Mouse (Mus musculus): Measurements from ENCODE around the gene Nipal4. TPM values are rescaled to one million over a fixed set of nuclear protein-coding genes. Genes with fewer than 3 reads are reported as not detected.

The Nipal4 gene
- total RNA-seq (2014; fragmentation: Nextera tagmentation) (not detected in 2 replicates), total RNA-seq (2017) (not detected in 2 replicates), polyA plus RNA-seq (2012) (not detected in 2 replicates)

DNA sequence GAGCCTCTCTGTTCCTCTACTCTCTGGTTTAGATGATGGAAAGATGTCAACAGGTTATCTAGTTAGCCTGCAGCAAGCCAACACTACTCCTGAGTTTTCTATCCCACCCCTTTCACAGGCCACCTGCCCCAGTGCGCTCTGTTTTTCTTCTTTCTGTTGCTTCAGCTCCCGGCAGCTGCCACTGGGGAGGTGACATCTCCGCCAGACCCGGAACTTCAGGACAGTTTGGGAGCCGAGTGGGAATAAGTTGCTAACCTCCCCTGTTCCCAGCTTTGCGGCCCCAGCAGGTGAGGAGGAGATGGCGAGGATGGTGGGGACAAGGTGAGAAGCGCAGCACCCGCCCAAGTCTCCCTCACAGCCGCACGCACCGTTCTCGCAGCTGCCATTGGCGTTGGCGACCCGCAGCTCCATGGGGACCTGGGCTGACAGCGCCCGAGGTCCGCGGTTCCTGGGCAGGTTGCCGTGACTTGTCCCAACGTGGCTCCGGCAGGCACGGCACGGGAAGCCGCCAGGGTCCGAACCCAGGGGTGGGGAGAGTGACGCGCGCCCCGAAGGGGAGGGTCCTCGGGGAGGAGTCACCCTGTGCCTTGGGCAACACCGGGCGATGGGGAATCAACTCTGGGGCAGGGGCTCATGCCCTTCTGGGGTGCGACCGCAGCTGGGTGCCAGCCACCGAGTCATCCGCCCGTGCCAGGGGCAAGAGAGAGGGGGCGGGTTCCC, at the start of gene Nipal4:
Gene Nipal4 (minus strand): TSS at position 643 of the 720 bp plus-strand sequence.
- no peaks in the 10 kb centered on the region for H3K9me3 ChIP-seq (replicated peaks)
- DNase-seq (ENCODE audit: low spot score) (no peak), ATAC-seq (ENCODE audit: extremely low read depth, insufficient number of reproducible peaks, low FRiP score, poor library complexity, severe bottlenecking) (no peak)
- H3K27me3 ChIP-seq (ENCODE audit: insufficient read depth, low read length) = peaks cover 2% of the 10 kb centered on the region; the same call in 1 of the 2 replicates
- H3K4me3 ChIP-seq (ENCODE audit: low read depth, low read length) = no peak within 1 kb of the TSS
- no peaks in the 10 kb centered on the region for H3K4me1 ChIP-seq (ENCODE audit: insufficient read depth, low read depth, low read length)
- TF ChIP-seq GATA2 (IDR thresholded peaks at IDR 0.05; ENCODE audit: borderline replicate concordance, low read depth, low read length) = no peak
- no peak for TF ChIP-seq GATA1 (IDR thresholded peaks at IDR 0.05; ENCODE audit: borderline replicate concordance, low read length)
- TF ChIP-seq CTCF (IDR thresholded peaks at IDR 0.05; ENCODE audit: low read depth, low read length) = no peak
- no peak for TF ChIP-seq POLR2AphosphoS5 (IDR thresholded peaks at IDR 0.05; ENCODE audit: insufficient replicate concordance, low read depth, low read length)
- no peak for TF ChIP-seq TAL1 (conservative IDR thresholded peaks at IDR 0.05; ENCODE audit: low read depth, low read length)
- H3K36me3 ChIP-seq (replicated peaks) = no peaks in the 10 kb centered on the region

GRCm38 (mm10) chr11:46215354-46215753, 49.0 kb upstream of the Nipal4 start:
- ATAC-seq (ENCODE audit: extremely low read depth, insufficient number of reproducible peaks, low FRiP score, poor library complexity, severe bottlenecking) (no peak), DNase-seq (ENCODE audit: low spot score) (peak; percentile 35)
- Histone ChIP-seq H3K9me3 (replicated peaks) (no peaks in the 10 kb centered on the region), H3K27me3 (ENCODE audit: insufficient read depth, low read length) (peaks cover 6% of the 10 kb centered on the region; the same call in 1 of the 2 replicates), H3K4me1 (ENCODE audit: insufficient read depth, low read depth, low read length) (no peaks in the 10 kb centered on the region), H3K36me3 (replicated peaks) (no peaks in the 10 kb centered on the region), H3K4me3 (ENCODE audit: low read depth, low read length) (no peak overlapping the region)
- TF ChIP-seq CTCF (IDR thresholded peaks at IDR 0.05; ENCODE audit: low read depth, low read length) (peak; percentile 90), TAL1 (conservative IDR thresholded peaks at IDR 0.05; ENCODE audit: low read depth, low read length) (no peak)

DNA sequence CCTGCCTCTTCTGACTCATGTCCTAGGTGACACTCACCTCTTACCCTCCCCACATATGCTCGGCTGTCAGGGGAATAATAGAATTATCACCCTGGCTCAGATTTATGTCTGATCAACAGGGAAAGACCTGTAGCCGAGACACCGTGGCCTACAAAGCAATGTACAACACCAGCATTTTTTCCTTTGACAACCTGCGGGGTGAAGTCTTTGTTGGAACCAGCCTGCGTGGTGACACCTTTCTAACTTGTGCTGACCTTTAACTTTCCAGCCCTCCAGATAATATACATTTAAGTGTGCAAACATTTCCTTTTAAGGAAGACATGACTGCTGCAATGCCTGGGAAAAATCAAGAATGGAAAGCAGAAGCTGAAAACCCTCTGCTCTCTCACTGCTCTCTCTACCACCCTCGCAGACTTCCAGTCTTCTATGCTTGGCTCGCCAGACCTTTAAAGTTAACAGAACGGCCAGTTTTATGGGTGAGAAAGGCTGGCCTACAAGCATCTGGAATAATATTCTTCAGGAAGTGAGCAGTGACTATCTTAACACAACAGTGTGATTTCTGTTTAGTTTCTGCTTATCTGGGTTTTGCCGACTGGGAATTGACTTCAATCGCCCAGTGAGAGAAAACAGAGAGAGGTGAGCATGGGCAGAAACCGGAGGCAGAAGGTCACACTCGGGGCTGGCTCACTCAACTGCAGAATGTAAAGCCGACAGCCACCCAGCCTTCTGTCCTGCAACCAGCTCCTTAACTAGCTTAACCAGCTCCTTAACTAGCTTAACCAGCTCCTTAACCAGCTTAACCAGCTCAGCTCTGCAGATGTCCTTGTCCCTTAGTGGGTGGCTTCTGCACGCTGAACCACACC, 48.3 kb upstream of the Nipal4 start:
- peaks cover 9% of the 10 kb centered on the region for H3K27me3 ChIP-seq (ENCODE audit: insufficient read depth, low read length)
- H3K9me3 ChIP-seq (replicated peaks) = no peaks in the 10 kb centered on the region
- H3K4me1 ChIP-seq (ENCODE audit: insufficient read depth, low read depth, low read length) = no peaks in the 10 kb centered on the region
- H3K36me3 ChIP-seq (replicated peaks) = no peaks in the 10 kb centered on the region
- no peak overlapping the region for H3K4me3 ChIP-seq (ENCODE audit: low read depth, low read length)
- ATAC-seq (ENCODE audit: extremely low read depth, insufficient number of reproducible peaks, low FRiP score, poor library complexity, severe bottlenecking) = no peak
- no peak for DNase-seq (ENCODE audit: low spot score)
- TF ChIP-seq GATA2 (IDR thresholded peaks at IDR 0.05; ENCODE audit: borderline replicate concordance, low read depth, low read length) (no peak), GATA1 (IDR thresholded peaks at IDR 0.05; ENCODE audit: borderline replicate concordance, low read length) (no peak), TAL1 (conservative IDR thresholded peaks at IDR 0.05; ENCODE audit: low read depth, low read length) (no peak), POLR2AphosphoS5 (IDR thresholded peaks at IDR 0.05; ENCODE audit: insufficient replicate concordance, low read depth, low read length) (no peak), CTCF (IDR thresholded peaks at IDR 0.05; ENCODE audit: low read depth, low read length) (no peak)

- DNase-seq (ENCODE audit: low spot score) (no peak), ATAC-seq (ENCODE audit: extremely low read depth, insufficient number of reproducible peaks, low FRiP score, poor library complexity, severe bottlenecking) (no peak)
- Histone ChIP-seq H3K36me3 (replicated peaks) (no peaks in the 10 kb centered on the region), H3K9me3 (replicated peaks) (no peaks in the 10 kb centered on the region), H3K27me3 (ENCODE audit: insufficient read depth, low read length) (peaks cover 9% of the 10 kb centered on the region), H3K4me1 (ENCODE audit: insufficient read depth, low read depth, low read length) (no peaks in the 10 kb centered on the region), H3K4me3 (ENCODE audit: low read depth, low read length) (no peak overlapping the region)
- TF ChIP-seq GATA2 (IDR thresholded peaks at IDR 0.05; ENCODE audit: borderline replicate concordance, low read depth, low read length) (no peak), TAL1 (conservative IDR thresholded peaks at IDR 0.05; ENCODE audit: low read depth, low read length) (no peak), CTCF (IDR thresholded peaks at IDR 0.05; ENCODE audit: low read depth, low read length) (no peak), GATA1 (IDR thresholded peaks at IDR 0.05; ENCODE audit: borderline replicate concordance, low read length) (no peak), POLR2AphosphoS5 (IDR thresholded peaks at IDR 0.05; ENCODE audit: insufficient replicate concordance, low read depth, low read length) (no peak)
Observed at GRCm38 (mm10) chr11:46213844-46214243, 47.5 kb upstream of the Nipal4 start.

GRCm38 (mm10) chr11:46211858-46212257, 45.5 kb upstream of the Nipal4 start:
- H3K36me3 ChIP-seq (replicated peaks) = no peaks in the 10 kb centered on the region

GRCm38 (mm10) chr11:46209884-46210283, 43.6 kb upstream of the Nipal4 start:
- TF ChIP-seq GATA1 (IDR thresholded peaks at IDR 0.05; ENCODE audit: borderline replicate concordance, low read length) = no peak
- no peak for TF ChIP-seq CTCF (IDR thresholded peaks at IDR 0.05; ENCODE audit: low read depth, low read length)
- TF ChIP-seq POLR2AphosphoS5 (IDR thresholded peaks at IDR 0.05; ENCODE audit: insufficient replicate concordance, low read depth, low read length) = no peak
- TF ChIP-seq TAL1 (conservative IDR thresholded peaks at IDR 0.05; ENCODE audit: low read depth, low read length) = no peak
- no peak for TF ChIP-seq GATA2 (IDR thresholded peaks at IDR 0.05; ENCODE audit: borderline replicate concordance, low read depth, low read length)
- H3K9me3 ChIP-seq (replicated peaks) = no peaks in the 10 kb centered on the region
- H3K4me1 ChIP-seq (ENCODE audit: insufficient read depth, low read depth, low read length) = no peaks in the 10 kb centered on the region
- DNase-seq (ENCODE audit: low spot score) (no peak), ATAC-seq (ENCODE audit: extremely low read depth, insufficient number of reproducible peaks, low FRiP score, poor library complexity, severe bottlenecking) (no peak)
- peaks cover 9% of the 10 kb centered on the region for H3K27me3 ChIP-seq (ENCODE audit: insufficient read depth, low read length)
- H3K4me3 ChIP-seq (ENCODE audit: low read depth, low read length) = no peak overlapping the region
- H3K36me3 ChIP-seq (replicated peaks) = no peaks in the 10 kb centered on the region

More at GRCm38 (mm10) chr11:46211858-46212257, 45.5 kb upstream of the Nipal4 start:
- DNase-seq (ENCODE audit: low spot score) (no peak), ATAC-seq (ENCODE audit: extremely low read depth, insufficient number of reproducible peaks, low FRiP score, poor library complexity, severe bottlenecking) (no peak)
- Histone ChIP-seq H3K4me3 (ENCODE audit: low read depth, low read length) (no peak overlapping the region), H3K4me1 (ENCODE audit: insufficient read depth, low read depth, low read length) (no peaks in the 10 kb centered on the region), H3K9me3 (replicated peaks) (no peaks in the 10 kb centered on the region), H3K27me3 (ENCODE audit: insufficient read depth, low read length) (peaks cover 9% of the 10 kb centered on the region)
- TF ChIP-seq TAL1 (conservative IDR thresholded peaks at IDR 0.05; ENCODE audit: low read depth, low read length) = no peak
- TF ChIP-seq GATA1 (IDR thresholded peaks at IDR 0.05; ENCODE audit: borderline replicate concordance, low read length) = no peak
- TF ChIP-seq CTCF (IDR thresholded peaks at IDR 0.05; ENCODE audit: low read depth, low read length) = no peak
- no peak for TF ChIP-seq GATA2 (IDR thresholded peaks at IDR 0.05; ENCODE audit: borderline replicate concordance, low read depth, low read length)
- no peak for TF ChIP-seq POLR2AphosphoS5 (IDR thresholded peaks at IDR 0.05; ENCODE audit: insufficient replicate concordance, low read depth, low read length)

All from G1E (cell line).